Mouse (Mus musculus) lung, embryonic 14.5 days (tissue): ENCODE data around the gene Kif2a. TPM values are rescaled to one million over a fixed set of nuclear protein-coding genes. Genes with fewer than 3 reads are reported as not detected.

Source experiments
- ATAC-seq: fragments of 200-750 bp; cut with Nextera tagmentation; 2 replicates; pipeline ENCODE4 v1.8.0; 2017; ENCODE audit warnings: mild to moderate bottlenecking, moderate TSS enrichment, moderate library complexity; ENCODE audit not compliant: insufficient read depth
- DNase-seq: peaks from one replicate; pipeline ENCODE4 v3.0.0-alpha.2; 2015
- H3K27ac ChIP-seq: fragments of 300-500 bp; sonication (generic); 2 replicates; pipeline ENCODE4 v1.5.1; 2014; ENCODE audit warnings: low read depth, mild to moderate bottlenecking, moderate library complexity
- H3K27me3 ChIP-seq: fragments of 300-500 bp; sonication (generic); 2 replicates; pipeline ENCODE4 v1.6.1; 2014; ENCODE audit warnings: low read length, control low read depth; ENCODE audit not compliant: insufficient read depth
- H3K36me3 ChIP-seq: fragments of 300-500 bp; sonication (generic); 2 replicates; pipeline ENCODE4 v1.6.1; 2014; ENCODE audit warnings: control low read depth; ENCODE audit not compliant: insufficient read depth
- H3K4me1 ChIP-seq: fragments of 300-500 bp; sonication (generic); 2 replicates; pipeline ENCODE4 v1.6.1; 2014; ENCODE audit warnings: antibody characterized with exemption, control low read depth; ENCODE audit not compliant: insufficient read depth
- H3K4me2 ChIP-seq: fragments of 300-500 bp; sonication (generic); 2 replicates; pipeline ENCODE4 v1.6.1; 2014; ENCODE audit warnings: mild to moderate bottlenecking
- H3K4me3 ChIP-seq: fragments of 300-500 bp; sonication (generic); 2 replicates; pipeline ENCODE4 v1.5.1; 2014; ENCODE audit warnings: low read depth, low read length
- H3K9ac ChIP-seq: fragments of 300-500 bp; sonication (generic); 2 replicates; pipeline ENCODE4 v1.6.1; 2014
- H3K9me3 ChIP-seq: fragments of 300-500 bp; sonication (generic); 2 replicates; pipeline ENCODE4 v1.6.1; 2016; ENCODE audit warnings: low read depth, low read length, control low read depth
- CTCF ChIP-seq: IDR thresholded peaks from 2 replicates; pipeline ENCODE4 v1.5.1; 2016; ENCODE audit warnings: antibody characterized with exemption, low read depth
- WGBS: fragments of 180-500 bp; shearing (Covaris S2); extraction: QIAGEN DNeasy Blood & Tissue Kit; methylation state at CpG from one replicate; pipeline ENCODE4 v1.1.7; 2014; 5-methylcytosine and 5-hydroxymethylcytosine counted together
- polyA plus RNA-seq: library from polyadenylated mRNA; unstranded; fragments of >200 nt; fragmentation: Nextera tagmentation; extraction: Ambion mirVana; gene quantifications from 2 replicates; pipeline ENCODE4 v1.2.1, GENCODE M21; 2014

Kif2a gene
- polyA plus RNA-seq, 1 experiment from 2014 or later = 27.2 TPM

GRCm38 (mm10) chr13:106947583-106947982 is 74.3 kb downstream of the Kif2a start:
- Histone ChIP-seq H3K27ac (peak overlapping the region; percentile 91; the same call in 1 of the 2 replicates), H3K4me3 (peak overlapping the region; percentile 88), H3K27me3 (no peaks in the 10 kb centered on the region), H3K9me3 (no peaks in the 10 kb centered on the region), H3K4me1 (0 out of 2 replicates have a peak, but pooled peaks cover 3% of the 10 kb centered on the region), H3K9ac (peak overlapping the region; percentile 87), H3K4me2 (peak overlapping the region; percentile 83), H3K36me3 (peaks cover 28% of the 10 kb centered on the region)
- TF ChIP-seq CTCF = no peak
- 4% methylated on average over 6 of the region's 6 CpGs for WGBS
- DNase-seq = no peak
- no peak for ATAC-seq

GRCm38 (mm10) chr13:106946594-106947540 is 75.1 kb downstream of the Kif2a start, which contains the start of gene Dimt1:
Dimt1 (plus strand) TSS chr13:106947127.
- Histone ChIP-seq H3K36me3 (peaks cover 21% of the 10 kb centered on the region), H3K27ac (peak within 1 kb of the TSS; percentile 91), H3K4me3 (peak within 1 kb of the TSS; percentile 88), H3K4me2 (peak within 1 kb of the TSS; percentile 83), H3K9me3 (no peaks in the 10 kb centered on the region), H3K9ac (peak within 1 kb of the TSS; percentile 87), H3K4me1 (0 out of 2 replicates have a peak, but pooled peaks cover 3% of the 10 kb centered on the region), H3K27me3 (no peaks in the 10 kb centered on the region)
- under 1% methylated on average over 68 of the region's 68 CpGs for WGBS
- DNase-seq = peak; percentile 97
- peak; percentile 100 for ATAC-seq
- no peak for TF ChIP-seq CTCF

DNA sequence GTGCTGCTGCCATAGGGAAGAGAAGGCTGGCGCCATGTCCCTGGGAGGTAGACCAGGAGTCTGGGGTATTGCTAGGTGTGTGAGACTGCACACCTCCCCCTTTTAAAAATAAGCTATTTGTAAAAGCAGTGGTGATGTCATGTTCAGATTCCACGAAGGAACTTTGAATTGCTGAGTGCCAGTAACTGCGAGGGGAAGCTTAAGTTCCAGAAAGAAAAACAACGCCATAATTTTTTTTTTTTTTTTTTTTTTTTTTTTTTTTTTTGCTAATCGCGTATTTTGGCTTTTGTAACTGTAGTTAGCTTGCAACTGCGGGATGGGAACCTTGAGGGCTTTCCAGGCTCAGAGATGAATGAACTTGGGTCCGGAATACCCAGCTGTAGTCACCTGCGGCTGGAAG is 76.4 kb downstream of the Kif2a start:
- Histone ChIP-seq H3K4me1 (0 out of 2 replicates have a peak, but pooled peaks cover 3% of the 10 kb centered on the region), H3K9ac (no peak overlapping the region), H3K4me2 (no peak overlapping the region), H3K4me3 (no peak overlapping the region), H3K27ac (no peak overlapping the region), H3K9me3 (no peaks in the 10 kb centered on the region), H3K27me3 (no peaks in the 10 kb centered on the region), H3K36me3 (peaks cover 11% of the 10 kb centered on the region; the same call in 1 of the 2 replicates)
- no peak for ATAC-seq
- no peak for TF ChIP-seq CTCF
- DNase-seq = no peak
- WGBS = 71% methylated on average over 9 of the region's 9 CpGs

GRCm38 (mm10) chr13:106942721-106943120 is 79.2 kb downstream of the Kif2a start:
- ATAC-seq (no peak), DNase-seq (no peak)
- Histone ChIP-seq H3K9me3 (no peaks in the 10 kb centered on the region), H3K27ac (no peak overlapping the region), H3K4me1 (no peaks in the 10 kb centered on the region), H3K9ac (no peak overlapping the region), H3K4me3 (no peak overlapping the region), H3K27me3 (no peaks in the 10 kb centered on the region), H3K4me2 (no peak overlapping the region), H3K36me3 (no peaks in the 10 kb centered on the region)
- 66% methylated on average over 1 of the region's 1 CpGs for WGBS
- no peak for TF ChIP-seq CTCF

DNA sequence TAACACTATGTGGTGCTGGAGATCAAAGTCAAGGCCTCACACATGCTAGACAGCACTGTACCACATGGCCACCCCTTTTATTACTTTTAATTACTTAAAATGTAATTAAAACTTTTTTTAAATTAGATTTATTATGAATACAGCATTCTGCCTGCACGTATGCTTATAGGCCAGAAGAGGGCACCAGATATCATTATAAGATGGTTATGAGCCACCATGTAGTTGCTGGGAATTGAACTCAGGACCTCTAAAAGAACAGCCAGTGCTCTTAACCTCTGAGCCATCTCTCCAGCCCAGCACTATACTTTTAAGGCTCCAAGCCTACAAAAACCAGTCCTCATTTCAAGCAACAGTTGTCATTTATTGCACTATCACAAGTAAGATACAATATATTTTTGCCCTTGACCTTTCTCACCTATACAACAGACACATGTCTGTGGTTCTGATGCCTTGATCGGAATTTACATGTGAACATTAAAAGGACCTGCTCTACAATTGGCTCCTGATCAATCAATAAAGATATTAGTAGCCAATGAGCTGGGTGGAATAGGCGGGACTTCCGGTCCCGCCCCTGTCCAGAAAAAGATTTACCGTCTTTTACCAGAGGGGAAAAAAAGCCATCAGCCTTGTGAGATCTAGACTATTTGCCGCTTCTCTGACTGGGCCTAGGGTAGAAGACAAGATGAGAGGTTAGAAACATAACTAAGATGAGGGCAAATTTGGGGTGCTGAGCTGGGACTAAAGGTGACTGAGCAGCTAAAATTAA is 80.5 kb downstream of the Kif2a start:
- Histone ChIP-seq H3K9ac (no peak overlapping the region), H3K9me3 (no peaks in the 10 kb centered on the region), H3K4me3 (no peak overlapping the region), H3K4me1 (no peaks in the 10 kb centered on the region), H3K27me3 (no peaks in the 10 kb centered on the region), H3K27ac (no peak overlapping the region), H3K4me2 (peak overlapping the region; percentile 18; the same call in 1 of the 2 replicates), H3K36me3 (no peaks in the 10 kb centered on the region)
- ATAC-seq (no peak), DNase-seq (peak; percentile 59)
- WGBS = 21% methylated on average over 7 of the region's 7 CpGs
- peak; percentile 11; the same call in 1 of the 2 replicates for TF ChIP-seq CTCF

- H3K4me1 ChIP-seq = no peaks in the 10 kb centered on the region; the same call in 1 of the 2 replicates
- H3K9ac ChIP-seq = peak overlapping the region; percentile 92
- no peaks in the 10 kb centered on the region for H3K36me3 ChIP-seq
- peak overlapping the region; percentile 74 for H3K4me2 ChIP-seq
- ATAC-seq (no peak), DNase-seq (no peak)
- 23% methylated on average over 7 of the region's 7 CpGs for WGBS
- no peaks in the 10 kb centered on the region for H3K9me3 ChIP-seq
- H3K27me3 ChIP-seq = no peaks in the 10 kb centered on the region
- no peak for TF ChIP-seq CTCF
- H3K27ac ChIP-seq = no peak overlapping the region
- H3K4me3 ChIP-seq = peak overlapping the region; percentile 99
These were observed 84.8 kb downstream of the Kif2a start for GRCm38 (mm10) chr13:106937138-106937472.
